Mouse (Mus musculus) central nervous system, embryonic 18 days (tissue): ENCODE results near the gene Scamp3. TPM values are rescaled to one million over a fixed set of nuclear protein-coding genes. Genes with fewer than 3 reads are reported as not detected.

ENCODE experiments used
- polyA plus RNA-seq: library from polyadenylated mRNA; depleted of rRNA; stranded (reverse); fragments of >200 nt; gene quantifications from 2 replicates; pipeline ENCODE4 v1.2.3, GENCODE M21; 2012; rRNA removed

Scamp3 gene
- polyA plus RNA-seq, result 116 and 120 TPM in 2 replicates

DNA sequence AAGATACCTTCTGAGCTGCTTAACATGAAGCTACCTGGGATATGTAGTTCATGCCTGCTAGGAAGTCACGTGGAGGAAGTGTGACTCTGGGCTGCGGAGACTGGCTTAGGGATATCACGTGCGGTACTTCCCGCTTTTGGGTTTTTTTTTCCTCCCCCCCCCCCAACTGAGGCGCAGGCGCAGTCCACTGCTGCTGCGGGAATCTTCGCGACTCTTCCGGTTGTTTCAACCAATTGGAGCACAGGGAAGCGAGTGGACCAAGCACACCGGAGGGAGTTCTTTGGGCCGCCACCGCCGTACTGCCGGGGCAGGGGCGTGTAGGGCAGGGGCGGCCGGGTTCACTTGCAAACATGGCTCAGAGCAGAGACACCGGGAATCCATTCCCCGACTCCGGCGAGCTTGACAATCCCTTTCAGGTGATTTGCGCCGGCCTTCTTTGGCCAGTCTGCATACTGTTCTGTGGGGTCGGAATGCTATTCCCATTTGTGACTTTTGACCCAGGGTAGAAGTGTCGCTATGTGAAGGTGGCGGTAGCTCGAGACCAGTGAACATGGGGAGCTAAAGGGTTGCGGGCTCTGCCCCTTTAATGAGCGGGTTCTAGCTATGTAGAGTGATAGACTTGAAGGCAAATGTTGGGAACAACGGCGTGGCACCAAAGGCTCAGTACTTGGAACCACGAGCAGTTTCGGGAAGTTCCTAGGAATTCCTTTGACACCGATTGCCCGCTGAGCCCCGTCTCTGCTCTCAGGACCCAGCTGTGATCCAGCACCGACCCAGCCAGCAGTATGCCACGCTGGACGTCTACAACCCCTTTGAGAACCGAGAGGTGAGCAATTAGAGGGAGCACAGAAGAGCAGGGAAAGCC, at the start of gene Scamp3:
Scamp3 (plus strand) TSS at position 232 of the 865 bp plus-strand sequence.

DNA sequence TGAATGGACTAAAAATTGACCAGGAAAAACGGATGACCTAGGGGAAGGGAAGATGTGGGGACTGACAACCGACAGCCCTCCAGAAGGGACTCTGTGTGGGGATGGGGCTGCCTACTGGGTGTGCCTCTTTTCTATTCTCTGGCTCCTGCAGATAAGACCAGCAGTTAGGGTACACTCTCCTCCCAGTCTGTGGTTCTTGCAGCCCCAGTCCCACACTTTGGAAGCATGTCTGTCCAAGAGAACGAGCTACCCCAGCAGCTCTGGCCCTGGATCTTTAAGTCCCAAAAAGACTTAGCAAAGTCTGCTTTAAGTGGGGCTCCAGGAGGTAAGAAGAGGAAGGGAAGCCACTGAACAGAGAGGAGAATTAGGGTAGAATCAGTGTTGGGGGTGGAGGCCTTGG, 41.3 kb upstream of the Scamp3 start, which contains the start of gene Pklr:
Pklr (plus strand) TSS at position 185 of the 400 bp plus-strand sequence.

DNA sequence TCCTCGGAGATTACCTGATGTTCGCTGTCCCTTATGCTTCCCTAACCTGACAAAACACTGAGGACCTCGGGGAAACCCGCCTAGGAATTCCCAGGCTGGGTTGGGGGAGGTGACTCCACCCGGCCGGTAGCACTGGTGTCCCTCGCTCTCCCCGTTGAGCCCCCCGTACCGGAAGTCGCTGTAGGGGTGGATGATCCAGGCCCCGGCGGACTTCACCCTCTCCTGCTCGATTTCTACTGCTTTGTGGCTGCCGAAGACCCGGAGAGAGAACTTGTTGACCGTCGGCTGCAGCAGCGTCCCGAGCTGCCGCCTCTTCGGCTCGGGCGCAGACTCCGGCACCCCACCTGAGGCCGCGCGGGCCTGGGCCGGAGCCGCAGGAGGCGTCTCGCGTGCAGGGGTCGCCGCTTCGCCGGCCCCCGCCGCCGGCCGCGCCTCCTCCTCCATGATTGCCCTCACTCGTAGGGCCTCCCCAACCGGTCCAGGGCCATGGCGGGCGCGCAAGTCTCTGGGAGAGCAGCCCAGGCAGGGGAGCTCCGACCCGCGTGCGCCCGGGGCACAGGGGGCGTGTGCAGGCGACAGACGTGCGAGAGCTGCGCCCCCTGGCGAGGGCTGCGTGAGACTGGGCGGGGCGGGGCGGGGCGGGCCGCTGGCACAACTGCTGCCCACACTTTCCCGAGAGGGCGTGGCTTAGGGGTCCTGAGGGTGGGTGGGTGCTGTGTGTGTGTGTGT, 17.5 kb upstream of the Scamp3 start, which contains the start of gene Hcn3:
Hcn3 (minus strand) TSS at position 581 of the 729 bp plus-strand sequence.

DNA sequence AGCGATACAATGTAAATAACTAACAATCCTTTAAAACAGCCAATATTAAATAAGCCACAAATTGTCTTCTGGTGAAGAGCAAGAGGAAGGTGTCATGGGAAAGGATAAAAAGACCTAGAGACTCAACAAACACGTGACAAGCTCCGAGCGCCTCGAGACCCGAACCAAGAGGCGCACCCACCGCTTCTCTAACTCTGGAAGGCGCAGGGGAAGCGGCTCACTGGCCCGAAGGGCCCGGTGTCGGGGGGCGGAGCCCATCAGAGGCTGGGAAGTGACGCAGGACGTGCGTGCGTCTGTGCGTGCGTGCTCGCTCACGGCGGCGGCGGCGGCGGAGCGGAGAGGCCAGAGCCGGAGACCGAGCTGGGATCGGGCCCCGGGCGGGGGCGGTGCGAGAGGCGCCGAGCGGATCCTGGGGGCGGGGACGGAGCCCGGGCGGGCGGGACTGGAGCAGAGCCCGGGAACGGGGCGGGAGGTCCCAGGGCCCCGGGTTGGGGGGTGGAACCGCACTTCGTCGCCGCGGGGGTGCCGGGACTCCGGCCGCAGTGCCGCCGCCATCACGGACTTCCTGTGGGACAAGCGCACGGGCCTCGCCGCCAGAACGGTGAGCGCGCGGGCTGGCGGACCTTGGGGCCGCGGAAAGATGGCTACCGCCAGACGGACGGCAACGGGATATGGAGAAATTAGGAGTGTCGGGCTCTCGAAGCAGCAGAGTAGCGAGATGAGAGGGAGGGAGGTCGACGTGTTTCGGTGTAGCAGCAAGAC, 12.6 kb upstream of the Scamp3 start, which contains the start of gene Clk2:
Clk2 (plus strand) TSS at position 290 of the 762 bp plus-strand sequence.

DNA sequence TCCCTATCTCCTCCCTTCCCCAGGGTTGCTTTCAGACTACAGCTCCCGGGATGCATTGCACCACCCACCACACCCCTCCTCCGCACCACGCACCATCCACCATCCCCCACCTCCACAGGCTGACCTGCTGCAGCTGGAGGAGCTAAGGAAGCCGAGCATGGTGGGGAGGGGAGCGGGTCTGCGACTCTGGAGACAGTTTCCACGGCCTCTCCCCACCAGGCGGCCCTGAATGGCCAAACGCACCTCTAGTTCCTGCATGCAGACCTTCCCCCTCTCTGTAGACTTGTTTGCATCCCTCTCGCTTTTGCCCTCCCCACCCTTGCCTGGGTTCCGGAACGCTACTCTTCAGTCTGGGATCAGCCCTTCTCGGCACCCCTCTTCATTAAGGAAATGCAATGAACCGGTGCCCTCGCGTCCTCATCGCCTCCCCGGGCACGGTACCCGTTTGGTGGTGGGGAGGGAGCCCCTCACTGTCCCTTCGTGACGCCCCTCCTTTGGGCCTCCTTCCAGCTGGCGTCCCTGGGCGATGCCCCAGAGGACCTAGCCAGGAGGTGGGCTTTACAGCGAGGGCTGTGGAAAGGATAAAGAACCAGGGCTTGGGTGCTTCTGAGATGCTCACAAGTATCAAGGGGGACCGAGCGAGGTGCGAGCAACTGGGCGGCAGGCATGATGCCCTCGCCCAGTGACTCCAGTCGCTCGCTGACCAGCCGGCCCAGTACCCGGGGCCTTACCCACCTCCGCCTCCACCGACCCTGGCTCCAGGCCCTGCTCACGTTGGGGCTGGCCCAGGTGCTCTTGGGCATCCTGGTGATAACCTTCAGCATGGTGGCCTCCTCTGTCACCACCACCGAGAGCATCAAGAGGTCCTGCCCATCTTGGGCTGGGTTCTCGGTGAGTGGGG, 6.0 kb downstream of the Scamp3 start, which contains the start of gene Fam189b:
Fam189b (plus strand) TSS at position 86 of the 901 bp plus-strand sequence.

DNA sequence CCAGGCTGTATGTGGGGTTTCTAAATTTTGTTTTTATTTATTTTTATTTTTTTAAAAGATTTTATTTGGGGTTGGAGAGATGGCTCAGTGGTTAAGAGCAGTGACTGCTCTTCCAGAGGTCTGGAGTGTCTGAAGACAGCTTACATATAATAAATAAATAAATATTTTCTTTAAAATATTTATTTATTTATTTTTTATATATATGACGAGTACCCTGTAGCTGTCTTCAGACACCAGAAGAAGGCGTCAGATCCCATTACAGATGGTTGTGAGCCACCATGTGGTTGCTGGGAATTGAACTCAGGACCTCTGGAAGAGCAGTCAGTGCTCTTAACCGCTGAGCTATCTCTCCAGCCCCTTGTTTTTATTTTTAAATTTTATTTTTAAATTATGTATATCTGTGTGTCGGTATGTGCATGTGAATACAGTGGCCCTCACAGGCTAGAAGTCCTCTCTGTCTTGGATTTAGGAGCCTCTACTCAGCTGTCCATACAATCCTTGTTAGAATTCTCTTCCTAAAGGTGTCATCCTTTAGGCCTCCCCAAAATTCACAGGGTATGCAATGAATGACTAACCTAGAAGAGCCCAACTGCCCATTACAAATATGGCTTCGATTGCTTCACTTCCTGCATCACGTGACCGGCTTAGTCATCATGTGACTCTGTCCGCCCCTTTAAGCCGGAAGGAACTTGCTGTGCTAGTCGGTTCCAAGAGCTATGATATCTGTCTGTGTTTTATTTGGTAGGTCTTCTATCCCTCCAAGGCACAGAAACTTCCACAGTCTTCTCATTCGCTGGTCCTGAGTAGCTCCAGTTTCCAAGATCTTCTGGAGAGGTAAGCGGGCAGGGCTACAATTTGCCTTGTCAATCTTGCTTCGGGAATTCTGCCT, 25.2 kb downstream of the Scamp3 start, which contains the start of gene Gba:
Gba (plus strand) TSS at position 676 of the 889 bp plus-strand sequence.

DNA sequence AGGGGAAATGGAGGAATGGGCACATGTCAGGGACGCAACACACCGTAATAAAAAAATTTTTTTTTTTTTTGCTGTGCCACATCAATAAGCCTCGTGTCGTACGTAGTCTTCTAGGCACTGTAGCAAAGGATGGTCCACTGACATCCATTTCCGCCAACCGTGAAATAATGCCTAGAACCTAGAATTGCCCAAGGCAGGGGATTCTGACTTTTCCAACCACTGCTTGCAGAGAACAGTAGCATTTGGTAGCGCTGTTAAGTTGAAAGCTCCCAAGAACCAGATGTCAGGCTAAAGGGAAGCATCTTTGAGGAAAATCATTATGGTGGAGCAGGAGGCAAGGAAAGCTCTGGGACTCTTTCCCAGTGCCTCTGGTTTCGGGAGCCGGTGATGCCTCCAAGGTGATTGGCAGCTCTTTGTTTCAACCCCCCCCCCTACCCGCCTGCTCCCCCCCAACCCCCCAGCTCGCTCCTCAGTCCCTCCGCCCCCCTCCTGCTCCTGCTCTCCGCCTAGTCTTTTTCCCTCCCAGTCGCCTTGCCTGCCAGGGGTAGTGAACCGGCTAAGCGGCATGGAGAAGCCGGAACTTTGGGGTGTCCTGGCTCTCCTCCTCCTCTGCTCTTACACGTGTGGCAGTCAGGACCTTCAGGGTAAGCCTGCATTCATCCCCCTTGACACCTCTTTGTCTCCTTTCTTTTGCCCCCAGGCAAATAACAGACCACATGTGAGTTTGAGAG, 37.6 kb downstream of the Scamp3 start, which contains the start of gene Thbs3:
Thbs3 (plus strand) TSS at position 500 of the 731 bp plus-strand sequence.

DNA sequence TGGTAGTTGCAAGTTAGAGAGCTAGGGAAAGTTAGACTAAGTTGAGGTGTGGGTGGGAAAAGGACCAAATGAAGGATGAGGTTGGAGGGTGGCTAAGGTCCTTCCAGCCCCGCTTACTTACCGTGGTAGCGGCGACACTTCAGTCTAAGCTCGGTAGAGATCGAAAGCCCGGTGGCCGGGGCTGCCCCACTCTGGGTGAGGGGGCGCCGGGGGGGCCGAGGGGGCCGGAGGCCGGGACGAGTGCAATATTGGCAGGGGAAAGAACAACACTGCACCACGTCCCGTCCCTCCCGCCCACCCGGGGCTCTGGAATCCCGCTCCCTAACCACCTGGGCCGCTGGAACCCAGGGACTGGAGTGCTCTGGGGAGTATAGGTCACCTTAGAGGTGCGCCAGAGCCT, 49.6 kb downstream of the Scamp3 start, which contains the start of gene Mtx1:
Mtx1 (minus strand) TSS at position 189 of the 400 bp plus-strand sequence.

DNA sequence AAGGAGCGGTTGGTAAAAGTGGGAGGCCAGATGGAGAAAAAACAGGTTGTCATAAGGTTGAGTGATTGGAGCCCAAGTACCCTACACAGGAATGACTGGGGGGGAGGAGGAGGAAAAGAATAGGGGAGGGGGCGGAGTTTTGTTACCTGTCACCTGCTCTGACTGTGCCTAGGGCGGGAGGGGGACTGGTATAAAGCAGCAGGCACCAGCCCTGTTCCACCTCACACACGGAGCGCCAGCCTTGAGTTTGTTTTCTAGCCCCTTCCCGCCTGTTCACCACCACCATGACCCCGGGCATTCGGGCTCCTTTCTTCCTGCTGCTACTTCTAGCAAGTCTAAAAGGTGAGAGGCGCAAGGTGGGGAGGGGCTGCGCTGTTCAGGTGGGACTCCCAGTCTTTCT, 51.6 kb downstream of the Scamp3 start, which contains the start of gene Muc1:
Muc1 (plus strand) TSS at position 222 of the 400 bp plus-strand sequence.

Other genes starting within 250 kb of the Scamp3 start
- 22.3 and 23.1 TPM in 2 replicates for gene Ash1l, start 226.9 kb upstream of the Scamp3 start, polyA plus RNA-seq
- gene Dap3, start 226.3 kb upstream of the Scamp3 start, polyA plus RNA-seq, result 100 and 102 TPM in 2 replicates
- 138 and 142 TPM in 2 replicates for gene Rusc1, start 84.2 kb upstream of the Scamp3 start, polyA plus RNA-seq
- 0.07 TPM in 1 of 2 replicates, not detected in the other for gene Gm43738, start 76.4 kb upstream of the Scamp3 start, polyA plus RNA-seq
- 301 and 321 TPM in 2 replicates for gene Fdps, start 75.5 kb upstream of the Scamp3 start, polyA plus RNA-seq
- 0.15 and 0.17 TPM in 2 replicates for gene Pklr, start 41.3 kb upstream of the Scamp3 start, polyA plus RNA-seq
- 66.1 and 76.8 TPM in 2 replicates for gene Hcn3, start 17.3 kb upstream of the Scamp3 start, polyA plus RNA-seq
- 79.8 and 84.1 TPM in 2 replicates for gene Clk2, start 12.7 kb upstream of the Scamp3 start, polyA plus RNA-seq
- gene Fam189b, start 5.7 kb downstream of the Scamp3 start, polyA plus RNA-seq, result 67.2 and 68.9 TPM in 2 replicates
- 49.4 and 52.2 TPM in 2 replicates for gene Gba, start 25.5 kb downstream of the Scamp3 start, polyA plus RNA-seq
- gene Thbs3, start 37.7 kb downstream of the Scamp3 start, polyA plus RNA-seq, result 223 and 225 TPM in 2 replicates
- 145 and 148 TPM in 2 replicates for gene Mtx1, start 49.6 kb downstream of the Scamp3 start, polyA plus RNA-seq
- gene Muc1, start 51.6 kb downstream of the Scamp3 start, polyA plus RNA-seq, result 4.5 and 5.8 TPM in 2 replicates
- gene Krtcap2, start 68.5 kb downstream of the Scamp3 start, polyA plus RNA-seq, result 101 TPM in 2 replicates
- 113 and 137 TPM in 2 replicates for gene Trim46, start 68.8 kb downstream of the Scamp3 start, polyA plus RNA-seq
- gene Dpm3, start 81.9 kb downstream of the Scamp3 start, polyA plus RNA-seq, result 140 and 171 TPM in 2 replicates
- 53.7 and 53.8 TPM in 2 replicates for gene Slc50a1, start 93.1 kb downstream of the Scamp3 start, polyA plus RNA-seq
- gene Efna1, start 103.7 kb downstream of the Scamp3 start, polyA plus RNA-seq, result 7.8 and 8.6 TPM in 2 replicates
- 94.2 and 96.9 TPM in 2 replicates for gene Efna3, start 145.5 kb downstream of the Scamp3 start, polyA plus RNA-seq
- gene Efna4, start 160.6 kb downstream of the Scamp3 start, polyA plus RNA-seq, result 12.3 and 13.4 TPM in 2 replicates
- 103 and 104 TPM in 2 replicates for gene Adam15, start 172.5 kb downstream of the Scamp3 start, polyA plus RNA-seq
- gene Dcst2, start 184.5 kb downstream of the Scamp3 start, polyA plus RNA-seq, result 0.28 and 0.30 TPM in 2 replicates
- 0.07 and 0.17 TPM in 2 replicates for gene Dcst1, start 187.8 kb downstream of the Scamp3 start, polyA plus RNA-seq
- gene Zbtb7b, start 217.3 kb downstream of the Scamp3 start, polyA plus RNA-seq, result 3.4 and 3.7 TPM in 2 replicates
- 3.1 and 3.7 TPM in 2 replicates for gene Lenep, start 225.3 kb downstream of the Scamp3 start, polyA plus RNA-seq
- gene Flad1, start 234.4 kb downstream of the Scamp3 start, polyA plus RNA-seq, result 40.6 and 41.9 TPM in 2 replicates
- 57.5 and 61.0 TPM in 2 replicates for gene Cks1b, start 240.9 kb downstream of the Scamp3 start, polyA plus RNA-seq
- 19.4 and 22.6 TPM in 2 replicates for gene Shc1, start 241.0 kb downstream of the Scamp3 start, polyA plus RNA-seq